Mouse (Mus musculus): Measurements from ENCODE around the gene Rnft1.

GRCm38 (mm10) chr11:86507334-86507733 is 22.9 kb downstream of the Rnft1 start:
- TF ChIP-seq EP300 (IDR thresholded peaks at IDR 0.05; ENCODE audit: low read depth) (no peak), CTCF (IDR thresholded peaks at IDR 0.05; ENCODE audit: low read depth) (no peak)
